Mouse (Mus musculus) MEL (cell line): ENCODE measurements around the gene Atp6v1g2. TPM values are rescaled to one million over a fixed set of nuclear protein-coding genes. Genes with fewer than 3 reads are reported as not detected.

ENCODE experiments used
- DNase-seq: peaks from one replicate; pipeline ENCODE4 v3.0.0; 2011; ENCODE audit warnings: low read depth, low spot score
- H3K27ac ChIP-seq: 2 replicates; pipeline ENCODE4 v1.5.1; 2012; ENCODE audit warnings: low read depth, mild to moderate bottlenecking, control low read depth, low read length, moderate library complexity; ENCODE audit not compliant: control insufficient read depth
- H3K27me3 ChIP-seq, 2 experiments: fragments of 150-350 bp in 1 of 2; sonication (generic) in 1 of 2; 2 replicates each; pipeline ENCODE4 v1.6.1; 2012; ENCODE audit warnings: low read length in 2 of 2, mild to moderate bottlenecking in 2 of 2, improper control_type of control experiment in 1 of 2, moderate library complexity in 1 of 2; ENCODE audit not compliant: insufficient read depth in 2 of 2, control insufficient read depth in 1 of 2
- H3K36me3 ChIP-seq, 2 experiments: 2 replicates each; pipeline ENCODE4 v1.6.1; 2012 to 2014; ENCODE audit warnings: low read length in 2 of 2, improper control_type of control experiment in 1 of 2, inconsistent platforms in 1 of 2, mild to moderate bottlenecking in 1 of 2; ENCODE audit not compliant: insufficient read depth in 2 of 2, control insufficient read depth in 1 of 2
- H3K4me1 ChIP-seq, 2 experiments: fragments of 150-350 bp in 1 of 2; sonication (generic) in 1 of 2; 2 replicates each; pipeline ENCODE4 v1.6.1; 2012; ENCODE audit warnings: low read length in 2 of 2, improper control_type of control experiment in 1 of 2, mild to moderate bottlenecking in 1 of 2; ENCODE audit not compliant: insufficient read depth in 2 of 2, control insufficient read depth in 1 of 2
- H3K4me3 ChIP-seq, 2 experiments: fragments of 150-350 bp in 1 of 2; sonication (generic) in 1 of 2; 2 replicates each; pipeline ENCODE4 v1.5.1; 2012; ENCODE audit warnings: low read depth in 2 of 2, low read length in 2 of 2, mild to moderate bottlenecking in 2 of 2, moderate library complexity in 2 of 2, control low read depth in 1 of 2, improper control_type of control experiment in 1 of 2; ENCODE audit not compliant: control insufficient read depth in 1 of 2, insufficient read depth in 1 of 2
- H3K79me2 ChIP-seq: 2 replicates; pipeline ENCODE4 v1.6.1; 2012; ENCODE audit warnings: mild to moderate bottlenecking, low read length, moderate library complexity; ENCODE audit not compliant: control insufficient read depth, poor library complexity, insufficient read depth
- H3K9ac ChIP-seq: 2 replicates; pipeline ENCODE4 v1.6.1; 2012; ENCODE audit warnings: low read depth, mild to moderate bottlenecking, control low read depth, low read length, moderate library complexity; ENCODE audit not compliant: control insufficient read depth, poor library complexity, severe bottlenecking
- H3K9me3 ChIP-seq: fragments of 150-350 bp; sonication (generic); replicated peaks from 2 replicates; pipeline ENCODE4 v1.6.1; 2012; ENCODE audit warnings: mild to moderate bottlenecking, low read length, improper control_type of control experiment, moderate library complexity; ENCODE audit not compliant: insufficient read depth
- BHLHE40 ChIP-seq: IDR thresholded peaks from 2 replicates; pipeline ENCODE4 v1.6.1; 2012; ENCODE audit warnings: low read depth, mild to moderate bottlenecking, inconsistent platforms, low read length, improper control_type of control experiment, borderline replicate concordance
- CHD2 ChIP-seq: IDR thresholded peaks from 2 replicates; pipeline ENCODE4 v1.6.1; 2011; ENCODE audit warnings: low read length, improper control_type of control experiment
- CTCF ChIP-seq, 3 experiments: IDR thresholded peaks in 2 of 3; conservative IDR thresholded peaks in 1 of 3; 2 replicates each; pipeline ENCODE4 v1.5.1; 2011 to 2012; ENCODE audit warnings: low read length in 3 of 3, low read depth in 2 of 3, mild to moderate bottlenecking in 2 of 3, improper control_type of control experiment in 1 of 3, inconsistent platforms in 1 of 3, mixed read lengths in 1 of 3, moderate library complexity in 1 of 3; ENCODE audit not compliant: control insufficient read depth in 1 of 3, insufficient read depth in 1 of 3, poor library complexity in 1 of 3, severe bottlenecking in 1 of 3
- ELF1 ChIP-seq: IDR thresholded peaks from 2 replicates; pipeline ENCODE4 v1.6.1; 2014; ENCODE audit warnings: low read depth, mild to moderate bottlenecking, inconsistent platforms, low read length, improper control_type of control experiment, moderate library complexity
- EP300 ChIP-seq, 2 experiments: IDR thresholded peaks; 2 replicates each; pipeline ENCODE4 v1.6.1; 2011; ENCODE audit warnings: improper control_type of control experiment in 2 of 2, low read length in 2 of 2, low read depth in 1 of 2, mild to moderate bottlenecking in 1 of 2
- ETS1 ChIP-seq: IDR thresholded peaks from 2 replicates; pipeline ENCODE4 v1.6.1; 2012; ENCODE audit warnings: low read depth, mild to moderate bottlenecking, inconsistent platforms, low read length, improper control_type of control experiment, moderate library complexity
- GABPA ChIP-seq: IDR thresholded peaks from 2 replicates; pipeline ENCODE4 v1.6.1; 2012; ENCODE audit warnings: low read depth, mild to moderate bottlenecking, inconsistent platforms, low read length, improper control_type of control experiment, moderate library complexity
- MAFK ChIP-seq: IDR thresholded peaks from 2 replicates; pipeline ENCODE4 v1.6.1; 2011; ENCODE audit warnings: low read depth, mild to moderate bottlenecking, low read length, improper control_type of control experiment, borderline replicate concordance
- MXI1 ChIP-seq: IDR thresholded peaks from 2 replicates; pipeline ENCODE4 v1.6.1; 2011; ENCODE audit warnings: mild to moderate bottlenecking, low read depth, low read length, improper control_type of control experiment
- POLR2A ChIP-seq, 2 experiments: IDR thresholded peaks; 2 replicates each; pipeline ENCODE4 v1.6.1; 2011 to 2012; ENCODE audit warnings: low read length in 2 of 2, mild to moderate bottlenecking in 2 of 2, control low read depth in 1 of 2, improper control_type of control experiment in 1 of 2, low read depth in 1 of 2, moderate library complexity in 1 of 2; ENCODE audit not compliant: control insufficient read depth in 1 of 2, insufficient read depth in 1 of 2, poor library complexity in 1 of 2
- POLR2AphosphoS2 ChIP-seq: IDR thresholded peaks from 2 replicates; pipeline ENCODE4 v1.6.1; 2011; ENCODE audit warnings: low read length, improper control_type of control experiment
- POLR2AphosphoS5 ChIP-seq: IDR thresholded peaks from 2 replicates; pipeline ENCODE4 v1.6.1; 2012; ENCODE audit warnings: low read depth, borderline replicate concordance, mild to moderate bottlenecking, inconsistent platforms, low read length, moderate library complexity, mixed read lengths
- TBP ChIP-seq: IDR thresholded peaks from 2 replicates; pipeline ENCODE4 v1.8.0; 2011; ENCODE audit warnings: low read depth, low read length, improper control_type of control experiment
- USF2 ChIP-seq, 2 experiments: IDR thresholded peaks; 2 replicates each; pipeline ENCODE4 v1.6.1; 2011 to 2012; ENCODE audit warnings: improper control_type of control experiment in 2 of 2, low read length in 2 of 2, borderline replicate concordance in 1 of 2, inconsistent platforms in 1 of 2, low read depth in 1 of 2, mild to moderate bottlenecking in 1 of 2; ENCODE audit not compliant: insufficient read depth in 1 of 2
- ZMIZ1 ChIP-seq: IDR thresholded peaks from 2 replicates; pipeline ENCODE4 v1.6.1; 2012; ENCODE audit warnings: low read depth, mild to moderate bottlenecking, inconsistent platforms, low read length, improper control_type of control experiment, moderate library complexity
- polyA plus RNA-seq, 2 experiments: library from polyadenylated mRNA; stranded (reverse) in 1 of 2; unstranded in 1 of 2; fragments of >175 nt in 1 of 2; fragments of >200 nt in 1 of 2; gene quantifications; 2 replicates each; pipeline versions ENCODE4 v1.2.1 to v1.2.4; 2012; ENCODE audit warnings: low replicate concordance in 2 of 2, low read depth in 1 of 2; ENCODE audit not compliant: insufficient read length in 2 of 2, insufficient read depth in 1 of 2, missing spikeins in 1 of 2
- total RNA-seq: library from RNA; depleted of rRNA; stranded (reverse); fragments of 300-350 nt; gene quantifications from 2 replicates; pipeline ENCODE4 v1.2.3, GENCODE M21; 2012

The Atp6v1g2 gene
- total and polyA plus RNA-seq, 3 experiments, result 0.46 to 4.7 TPM; not detected in 1

DNA sequence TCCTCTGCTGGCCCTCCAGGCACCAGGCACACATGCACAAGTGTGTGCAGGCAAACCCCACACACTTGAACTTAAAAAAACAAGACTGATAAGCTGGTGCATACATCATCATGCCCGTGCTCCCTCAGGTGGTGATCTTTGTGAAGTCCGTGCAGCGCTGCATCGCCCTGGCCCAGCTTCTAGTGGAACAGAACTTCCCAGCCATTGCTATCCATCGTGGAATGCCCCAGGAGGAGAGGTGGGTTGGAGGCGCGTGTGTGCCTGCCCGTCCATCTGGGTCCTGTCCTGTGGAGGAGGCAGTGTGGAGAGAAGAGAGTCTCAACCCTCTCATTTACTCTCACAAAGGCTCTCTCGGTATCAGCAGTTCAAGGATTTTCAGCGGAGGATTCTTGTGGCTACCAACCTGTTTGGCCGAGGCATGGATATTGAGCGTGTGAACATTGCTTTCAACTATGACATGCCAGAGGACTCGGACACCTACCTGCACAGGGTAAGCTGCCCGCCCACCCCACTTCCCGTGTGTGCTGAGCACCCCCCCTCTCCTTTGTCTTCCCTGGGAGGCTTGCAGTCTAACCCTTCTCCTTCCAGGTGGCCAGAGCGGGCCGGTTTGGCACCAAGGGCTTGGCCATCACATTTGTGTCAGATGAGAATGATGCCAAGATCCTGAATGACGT is 19.3 kb downstream of the Atp6v1g2 start:
- Histone ChIP-seq H3K9me3 (no peaks in the 10 kb centered on the region), H3K9ac (no peak overlapping the region), H3K4me3 (no peak overlapping the region), H3K27me3 (no peaks in the 10 kb centered on the region), H3K79me2 (peaks cover 2% of the 10 kb centered on the region; the same call in 1 of the 2 replicates), H3K36me3 (peaks cover 0 to 14% of the 10 kb centered on the region in 2 experiments; a peak in 2 of 4 replicates), H3K27ac (no peak overlapping the region), H3K4me1 (peaks cover 0 to 4% of the 10 kb centered on the region in 2 experiments; a peak in 2 of 4 replicates)
- DNase-seq, result no peak
- TF ChIP-seq ETS1 (no peak), ZMIZ1 (peak; percentile 15; the same call in 1 of the 2 replicates), POLR2AphosphoS2 (peak; percentile 63; the same call in 1 of the 2 replicates)

DNA sequence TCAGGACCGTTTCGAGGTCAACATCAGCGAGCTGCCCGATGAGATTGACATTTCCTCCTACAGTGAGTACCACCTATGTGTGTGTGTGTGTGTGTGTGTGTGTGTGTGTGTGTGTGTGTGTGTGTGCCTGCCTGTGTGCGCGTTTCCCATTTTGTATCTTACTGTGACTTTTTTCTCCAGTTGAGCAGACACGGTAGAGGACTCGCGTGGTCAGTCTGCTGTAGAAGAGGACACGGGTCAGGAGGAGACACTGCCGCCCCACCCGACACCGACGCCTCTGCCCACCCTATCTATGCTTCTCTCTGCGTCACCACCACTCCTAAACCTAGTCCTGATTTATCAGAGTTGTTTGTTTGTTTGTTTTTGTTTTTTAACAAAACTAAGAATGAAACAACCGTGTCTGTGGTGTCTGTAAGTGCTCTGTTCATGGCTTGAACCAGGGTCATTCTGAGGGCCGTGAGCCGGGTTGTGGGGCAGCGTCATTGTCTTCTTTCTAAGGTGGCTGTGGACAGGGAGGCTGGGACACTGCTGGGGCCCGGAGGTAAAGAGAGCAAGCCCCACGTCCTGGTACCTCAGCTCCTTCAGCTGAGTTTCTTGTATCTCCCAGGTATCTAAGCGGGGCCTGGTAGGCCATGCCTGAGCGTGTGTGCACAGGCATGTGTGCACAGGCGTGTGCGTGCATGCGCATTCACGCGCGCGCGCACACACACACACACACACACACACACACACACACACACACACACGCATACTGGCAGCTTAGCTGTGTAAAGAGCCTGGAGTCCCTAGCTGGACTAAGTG is 20.0 kb downstream of the Atp6v1g2 start:
- no peaks in the 10 kb centered on the region for H3K9me3 ChIP-seq
- H3K4me3 ChIP-seq, result no peak overlapping the region
- TF ChIP-seq POLR2A (IDR thresholded peaks at IDR 0.05; ENCODE audit: control insufficient read depth in 1 of 2, insufficient read depth in 1 of 2, low read depth in 1 of 2, low read length in 2 of 2, poor library complexity in 1 of 2) (no peak; a peak in 1 of 4 replicates), USF2 (IDR thresholded peaks at IDR 0.05; ENCODE audit: borderline replicate concordance in 1 of 2, insufficient read depth in 1 of 2, low read depth in 1 of 2, low read length in 2 of 2) (no peak), TBP (no peak), CHD2 (no peak), MXI1 (no peak), GABPA (no peak), ELF1 (no peak), POLR2AphosphoS5 (no peak), ETS1 (no peak), POLR2AphosphoS2 (no peak), EP300 (IDR thresholded peaks at IDR 0.05; ENCODE audit: low read depth in 1 of 2, low read length in 2 of 2) (no peak), BHLHE40 (no peak), ZMIZ1 (no peak), MAFK (no peak), CTCF (IDR thresholded peaks at IDR 0.05 in 2 of 3, conservative IDR thresholded peaks at IDR 0.05 in 1 of 3; ENCODE audit: control insufficient read depth in 1 of 3, insufficient read depth in 1 of 3, low read depth in 2 of 3, low read length in 3 of 3, poor library complexity in 1 of 3, severe bottlenecking in 1 of 3) (no peak)
- no peaks in the 10 kb centered on the region for H3K27me3 ChIP-seq
- peaks cover 0 to 4% of the 10 kb centered on the region in 2 experiments; a peak in 2 of 4 replicates for H3K4me1 ChIP-seq
- peaks cover 2% of the 10 kb centered on the region; the same call in 1 of the 2 replicates for H3K79me2 ChIP-seq
- no peak overlapping the region for H3K9ac ChIP-seq
- DNase-seq, result no peak
- H3K36me3 ChIP-seq, result peaks cover 0 to 9% of the 10 kb centered on the region in 2 experiments; a peak in 2 of 4 replicates
- no peak overlapping the region for H3K27ac ChIP-seq
